Mouse (Mus musculus): ENCODE measurements around the gene 4933415F23Rik. TPM values are rescaled to one million over a fixed set of nuclear protein-coding genes. Genes with fewer than 3 reads are reported as not detected.
A peak's percentile ranks its signal among the peaks of the same experiment; 100 is the strongest.
"Not testable (repeated sequence)": the region's sequence is repeated elsewhere in the genome, so short reads cannot be mapped to it uniquely, and the experiment has no call there.

Gene 4933415F23Rik
- not detected for total RNA-seq (2021)

GRCm38 (mm10) chr1:23102021-23102420 lies at the start of gene 4933415F23Rik:
4933415F23Rik (minus strand) TSS chr1:23102253.
- DNase-seq (ENCODE audit: low spot score in 2 of 2): no peak
- intact Hi-C loops (cut with DNase I): no loop called here

GRCm38 (mm10) chr1:23151722-23152121 lies 49.7 kb upstream of the 4933415F23Rik start:
- DNase-seq (ENCODE audit: low spot score in 2 of 2): peak in 1 of 2 experiments; percentile 59
- intact Hi-C loops (cut with DNase I): loop anchor here (5.0 kb wide), 1 partner anchor 136 kb away; no protein-coding TSS in a partner anchor

GRCm38 (mm10) chr1:23146198-23146873 lies 44.3 kb upstream of the 4933415F23Rik start:
- DNase-seq (ENCODE audit: low spot score in 2 of 2): no peak
- intact Hi-C loops (cut with DNase I): no loop called here

- no peak for DNase-seq (ENCODE audit: low spot score in 2 of 2)
- intact Hi-C loops (cut with DNase I): no loop called here
These were observed 39.2 kb upstream of the 4933415F23Rik start for GRCm38 (mm10) chr1:23141121-23141811.

GRCm38 (mm10) chr1:23140530-23140929 lies 38.5 kb upstream of the 4933415F23Rik start:
- intact Hi-C loops (cut with DNase I): not testable (repeated sequence)
- peak; percentile 39 to 72 for DNase-seq (ENCODE audit: low spot score in 2 of 2)

GRCm38 (mm10) chr1:23120901-23121300 lies 18.8 kb upstream of the 4933415F23Rik start:
- DNase-seq (ENCODE audit: low spot score in 2 of 2): no peak
- intact Hi-C loops (cut with DNase I): no loop called here

- intact Hi-C loops (cut with DNase I): loop anchor here (5.0 kb wide), 1 partner anchor 457 kb away; no protein-coding TSS in a partner anchor
These were observed 17.4 kb upstream of the 4933415F23Rik start for GRCm38 (mm10) chr1:23119406-23119805.

GRCm38 (mm10) chr1:23117423-23117822 lies 15.4 kb upstream of the 4933415F23Rik start:
- DNase-seq (ENCODE audit: low spot score in 2 of 2): peak in 1 of 2 experiments; percentile 84
- intact Hi-C loops (cut with DNase I): loop anchor here (1.0 to 5.0 kb wide), 2 partner anchors 19 to 455 kb away; no protein-coding TSS in a partner anchor

More at GRCm38 (mm10) chr1:23119406-23119805, 17.4 kb upstream of the 4933415F23Rik start:
- peak in 1 of 2 experiments; percentile 46 for DNase-seq (ENCODE audit: low spot score in 2 of 2)

GRCm38 (mm10) chr1:23109191-23109590 lies 7.1 kb upstream of the 4933415F23Rik start:
- no peak for DNase-seq (ENCODE audit: low spot score in 2 of 2)
- intact Hi-C loops (cut with DNase I): no loop called here

- peak in 1 of 2 experiments; percentile 58 for DNase-seq (ENCODE audit: low spot score in 2 of 2)
- intact Hi-C loops (cut with DNase I): no loop called here
These were observed 828 bp upstream of the 4933415F23Rik start for GRCm38 (mm10) chr1:23102881-23103280.

- intact Hi-C loops (cut with DNase I): loop anchor here (2.0 kb wide), 1 partner anchor 445 kb away; no protein-coding TSS in a partner anchor
- DNase-seq (ENCODE audit: low spot score in 2 of 2): no peak
These were observed 2.3 kb downstream of the 4933415F23Rik start for GRCm38 (mm10) chr1:23099791-23100190.

- intact Hi-C loops (cut with DNase I): loop anchor here (1.0 to 2.0 kb wide), 4 partner anchors 19 to 444 kb away; no protein-coding TSS in a partner anchor
- peak in 1 of 2 experiments; percentile 84 for DNase-seq (ENCODE audit: low spot score in 2 of 2)
These were observed 3.6 kb downstream of the 4933415F23Rik start for GRCm38 (mm10) chr1:23098451-23098850.

GRCm38 (mm10) chr1:23097996-23098395 lies 4.1 kb downstream of the 4933415F23Rik start:
- DNase-seq (ENCODE audit: low spot score in 2 of 2): peak in 1 of 2 experiments; percentile 38
- intact Hi-C loops (cut with DNase I): loop anchor here (1.0 to 2.0 kb wide), 4 partner anchors 19 to 443 kb away; no protein-coding TSS in a partner anchor

- intact Hi-C loops (cut with DNase I): no loop called here
- DNase-seq (ENCODE audit: low spot score in 2 of 2): peak in 1 of 2 experiments; percentile 17
These were observed 34.3 kb downstream of the 4933415F23Rik start for GRCm38 (mm10) chr1:23067715-23068114.

- intact Hi-C loops (cut with DNase I): loop anchor here (5.0 kb wide), 2 partner anchors 123 to 463 kb away; no protein-coding TSS in a partner anchor
- no peak for DNase-seq (ENCODE audit: low spot score in 2 of 2)
These were observed 37.2 kb downstream of the 4933415F23Rik start for GRCm38 (mm10) chr1:23064717-23065475.

GRCm38 (mm10) chr1:23063946-23064345 lies 38.1 kb downstream of the 4933415F23Rik start:
- intact Hi-C loops (cut with DNase I): loop anchor here (2.0 to 5.0 kb wide), 3 partner anchors 122 to 462 kb away; no protein-coding TSS in a partner anchor
- peak in 1 of 2 experiments; percentile 17 for DNase-seq (ENCODE audit: low spot score in 2 of 2)

- intact Hi-C loops (cut with DNase I): loop anchor here (2.0 to 5.0 kb wide), 3 partner anchors 119 to 459 kb away; no protein-coding TSS in a partner anchor
- DNase-seq (ENCODE audit: low spot score in 2 of 2): peak; percentile 51 to 77
These were observed 40.3 kb downstream of the 4933415F23Rik start for GRCm38 (mm10) chr1:23061614-23062373.

- intact Hi-C loops (cut with DNase I): loop anchor here (5.0 kb wide), 2 partner anchors 118 to 458 kb away; no protein-coding TSS in a partner anchor
- DNase-seq (ENCODE audit: low spot score in 2 of 2): peak in 1 of 2 experiments; percentile 45
These were observed 42.0 kb downstream of the 4933415F23Rik start for GRCm38 (mm10) chr1:23060056-23060455.

All from left cerebral cortex, postnatal 25 days (tissue).